Mouse (Mus musculus) intestine, embryonic 15.5 days (tissue): ENCODE data around the gene Pgap1. TPM values are rescaled to one million over a fixed set of nuclear protein-coding genes. Genes with fewer than 3 reads are reported as not detected.

Source experiments
- polyA plus RNA-seq: library from polyadenylated mRNA; unstranded; fragments of >200 nt; fragmentation: Nextera tagmentation; extraction: Ambion mirVana; gene quantifications from 2 replicates; pipeline ENCODE4 v1.2.1, GENCODE M21; 2015

Pgap1 gene
- polyA plus RNA-seq, 1 experiment from 2014 or later = 9.2 TPM

Other genes with a start within 250 kb of the Pgap1 start
- gene Gtf3c3, start 118.7 kb downstream of the Pgap1 start, polyA plus RNA-seq = 17.5 and 20.8 TPM in 2 replicates